Mouse (Mus musculus) limb, embryonic 14.5 days (tissue): ENCODE measurements around the gene Cntrob. TPM values are rescaled to one million over a fixed set of nuclear protein-coding genes. Genes with fewer than 3 reads are reported as not detected.

Source experiments
- ATAC-seq: fragments of 200-750 bp; cut with Nextera tagmentation; 2 replicates; pipeline ENCODE4 v1.8.0; 2017; ENCODE audit warnings: low read depth, moderate number of reproducible peaks, moderate TSS enrichment; ENCODE audit not compliant: low FRiP score
- DNase-seq: peaks from one replicate; pipeline ENCODE4 v3.0.0-alpha.2; 2015; ENCODE audit warnings: low spot score
- H3K27ac ChIP-seq: fragments of 300-500 bp; sonication (generic); replicated peaks from 2 replicates; pipeline ENCODE4 v1.5.1; 2014; ENCODE audit warnings: low read depth, mild to moderate bottlenecking, low read length, moderate library complexity, mixed read lengths
- H3K27me3 ChIP-seq: fragments of 300-500 bp; sonication (generic); 2 replicates; pipeline ENCODE4 v1.6.1; 2014; ENCODE audit warnings: low read length, mixed read lengths; ENCODE audit not compliant: control insufficient read depth, insufficient read depth
- H3K36me3 ChIP-seq: fragments of 300-500 bp; sonication (generic); 2 replicates; pipeline ENCODE4 v1.6.1; 2014; ENCODE audit warnings: mild to moderate bottlenecking, low read length, moderate library complexity, mixed read lengths; ENCODE audit not compliant: control insufficient read depth, insufficient read depth
- H3K4me1 ChIP-seq: fragments of 300-500 bp; sonication (generic); 2 replicates; pipeline ENCODE4 v1.6.1; 2014; ENCODE audit warnings: antibody characterized with exemption, low read length, mixed read lengths; ENCODE audit not compliant: control insufficient read depth, insufficient read depth
- H3K4me2 ChIP-seq: fragments of 300-500 bp; sonication (generic); replicated peaks from 2 replicates; pipeline ENCODE4 v1.6.1; 2014; ENCODE audit warnings: low read depth, mild to moderate bottlenecking, low read length, moderate library complexity; ENCODE audit not compliant: severe bottlenecking
- H3K4me3 ChIP-seq: fragments of 300-500 bp; sonication (generic); replicated peaks from 2 replicates; pipeline ENCODE4 v1.5.1; 2014; ENCODE audit warnings: low read length
- H3K9ac ChIP-seq: fragments of 300-500 bp; sonication (generic); 2 replicates; pipeline ENCODE4 v1.6.1; 2014; ENCODE audit warnings: mild to moderate bottlenecking, low read depth, low read length, moderate library complexity; ENCODE audit not compliant: severe bottlenecking
- H3K9me3 ChIP-seq: fragments of 300-500 bp; sonication (generic); 2 replicates; pipeline ENCODE4 v1.6.1; 2016; ENCODE audit warnings: low read length; ENCODE audit not compliant: control insufficient read depth
- POLR2A ChIP-seq: fragments of 200-500 bp; IDR thresholded peaks from 2 replicates; pipeline ENCODE4 v1.8.0; 2012; ENCODE audit warnings: inconsistent platforms, mild to moderate bottlenecking, moderate library complexity, borderline replicate concordance; ENCODE audit not compliant: insufficient read depth, insufficient read length; ENCODE audit errors: extremely low read depth
- WGBS: fragments of 180-500 bp; shearing (Covaris S2); extraction: QIAGEN DNeasy Blood & Tissue Kit; methylation state at CpG from one replicate; pipeline ENCODE4 v1.1.7; 2014; 5-methylcytosine and 5-hydroxymethylcytosine counted together
- polyA plus RNA-seq, 2 experiments: library from polyadenylated mRNA; depleted of rRNA in 1 of 2; stranded (reverse) in 1 of 2; unstranded in 1 of 2; fragments of >200 nt; fragmentation: Nextera tagmentation in 1 of 2; extraction: Ambion mirVana in 1 of 2; gene quantifications; 2 replicates each; pipeline versions ENCODE4 v1.2.1 to v1.2.3; 2012 to 2014

Cntrob gene
- polyA plus RNA-seq (2012; rRNA removed) = 40.0 and 44.0 TPM in 2 replicates
- 14.6 and 15.7 TPM in 2 replicates for polyA plus RNA-seq (2014; fragmentation: Nextera tagmentation; extraction: Ambion mirVana)

- Histone ChIP-seq H3K4me3 (peak within 1 kb of the TSS; percentile 62), H3K27ac (peak within 1 kb of the TSS; percentile 87), H3K9me3 (no peaks in the 10 kb centered on the region), H3K36me3 (peaks cover 14% of the 10 kb centered on the region), H3K9ac (peak within 1 kb of the TSS; percentile 88), H3K4me2 (peak within 1 kb of the TSS; percentile 73), H3K27me3 (peaks cover 16% of the 10 kb centered on the region), H3K4me1 (peaks cover 38% of the 10 kb centered on the region)
- peak; percentile 75; the same call in 1 of the 2 replicates for TF ChIP-seq POLR2A
- ATAC-seq (peak; percentile 97), DNase-seq (peak; percentile 99)
- WGBS = under 1% methylated on average over 30 of the region's 30 CpGs
Measured at GRCm38 (mm10) chr11:69323667-69324111, at the start of gene Cntrob, which contains the start of gene Trappc1. Cntrob (minus strand) TSS chr11:69323775. Trappc1 (plus strand) TSS chr11:69323980.

- H3K9me3 ChIP-seq = no peaks in the 10 kb centered on the region
- H3K4me2 ChIP-seq = no peak overlapping the region
- peaks cover 21% of the 10 kb centered on the region for H3K4me1 ChIP-seq
- no peaks in the 10 kb centered on the region for H3K27me3 ChIP-seq
- no peak overlapping the region for H3K9ac ChIP-seq
- H3K27ac ChIP-seq = 0 out of 2 replicates have a peak overlapping the region, but pooled peaks have one; percentile 38
- H3K4me3 ChIP-seq = no peak overlapping the region
- ATAC-seq (no peak), DNase-seq (no peak)
- no peak for TF ChIP-seq POLR2A
- H3K36me3 ChIP-seq = peaks cover 31% of the 10 kb centered on the region
- 65% methylated on average over 3 of the region's 3 CpGs for WGBS
Measured at GRCm38 (mm10) chr11:69372780-69373170, 49.2 kb upstream of the Cntrob start.

- H3K9me3 ChIP-seq = no peaks in the 10 kb centered on the region
- no peak overlapping the region for H3K4me3 ChIP-seq
- peaks cover 21% of the 10 kb centered on the region for H3K4me1 ChIP-seq
- no peak for TF ChIP-seq POLR2A
- H3K27me3 ChIP-seq = no peaks in the 10 kb centered on the region
- ATAC-seq = no peak
- 0 out of 2 replicates have a peak overlapping the region, but pooled peaks have one; percentile 43 for H3K27ac ChIP-seq
- H3K9ac ChIP-seq = no peak overlapping the region
- WGBS = 61% methylated on average over 12 of the region's 12 CpGs
- peaks cover 26% of the 10 kb centered on the region for H3K36me3 ChIP-seq
- no peak overlapping the region for H3K4me2 ChIP-seq
- DNase-seq = no peak
Measured at GRCm38 (mm10) chr11:69372056-69372779, 48.6 kb upstream of the Cntrob start.

GRCm38 (mm10) chr11:69371601-69372000 is 48.0 kb upstream of the Cntrob start:
- H3K4me2 ChIP-seq = no peak overlapping the region
- H3K27ac ChIP-seq = 0 out of 2 replicates have a peak overlapping the region, but pooled peaks have one; percentile 70
- peaks cover 21% of the 10 kb centered on the region for H3K4me1 ChIP-seq
- no peaks in the 10 kb centered on the region for H3K27me3 ChIP-seq
- no peak overlapping the region for H3K9ac ChIP-seq
- DNase-seq (no peak), ATAC-seq (no peak)
- TF ChIP-seq POLR2A = no peak
- H3K4me3 ChIP-seq = no peak overlapping the region
- WGBS = 55% methylated on average over 12 of the region's 12 CpGs
- H3K36me3 ChIP-seq = peaks cover 23% of the 10 kb centered on the region
- H3K9me3 ChIP-seq = no peaks in the 10 kb centered on the region

GRCm38 (mm10) chr11:69370817-69371215 is 47.2 kb upstream of the Cntrob start:
- Histone ChIP-seq H3K27me3 (no peaks in the 10 kb centered on the region), H3K27ac (peak overlapping the region; percentile 70), H3K9ac (0 out of 2 replicates have a peak overlapping the region, but pooled peaks have one; percentile 21), H3K4me1 (peaks cover 25% of the 10 kb centered on the region), H3K4me2 (peak overlapping the region; percentile 30), H3K9me3 (no peaks in the 10 kb centered on the region), H3K4me3 (0 out of 2 replicates have a peak overlapping the region, but pooled peaks have one; percentile 2), H3K36me3 (peaks cover 23% of the 10 kb centered on the region)
- TF ChIP-seq POLR2A = no peak
- WGBS = 29% methylated on average over 9 of the region's 9 CpGs
- ATAC-seq (no peak), DNase-seq (peak; percentile 6)
